Mouse (Mus musculus) myocyte (in vitro differentiated cells): ENCODE measurements around the gene Eif3m.

Experiments used
- CEBPB ChIP-seq: IDR thresholded peaks from 2 replicates; pipeline ENCODE4 v1.6.1; 2011; ENCODE audit warnings: mild to moderate bottlenecking, moderate library complexity; ENCODE audit not compliant: poor library complexity, insufficient read depth, severe bottlenecking
- E2F4 ChIP-seq: IDR thresholded peaks from one replicate; pipeline ENCODE4 v1.6.1; 2011; ENCODE audit warnings: mild to moderate bottlenecking, control low read depth, moderate library complexity; ENCODE audit not compliant: insufficient read depth
- MAX ChIP-seq: IDR thresholded peaks from one replicate; pipeline ENCODE4 v1.6.1; 2011; ENCODE audit warnings: low read depth, mild to moderate bottlenecking, control low read depth
- MYOD1 ChIP-seq, 3 experiments: IDR thresholded peaks; one replicate each; pipeline ENCODE4 v1.6.1; 2011; ENCODE audit warnings: control low read depth in 2 of 3, low read depth in 2 of 3, mild to moderate bottlenecking in 2 of 3, moderate library complexity in 1 of 3; ENCODE audit not compliant: insufficient read length in 2 of 3, control insufficient read depth in 1 of 3
- MYOG ChIP-seq, 3 experiments: IDR thresholded peaks; one replicate each; pipeline ENCODE4 v1.6.1; 2011; ENCODE audit warnings: control low read depth in 2 of 3, low read depth in 2 of 3, mild to moderate bottlenecking in 2 of 3; ENCODE audit not compliant: insufficient read length in 2 of 3, control insufficient read depth in 1 of 3, insufficient read depth in 1 of 3
- POLR2A ChIP-seq: IDR thresholded peaks from one replicate; pipeline ENCODE4 v1.6.1; 2011; ENCODE audit warnings: low read depth, mild to moderate bottlenecking, control low read depth, moderate library complexity; ENCODE audit not compliant: insufficient read length
- POLR2AphosphoS2 ChIP-seq: IDR thresholded peaks from one replicate; pipeline ENCODE4 v1.6.1; 2011; ENCODE audit warnings: low read depth, control low read depth; ENCODE audit not compliant: insufficient read length
- REST ChIP-seq: IDR thresholded peaks from one replicate; pipeline ENCODE4 v1.6.1; 2011; ENCODE audit warnings: mild to moderate bottlenecking, control low read depth, moderate library complexity; ENCODE audit not compliant: insufficient read depth, insufficient read length
- SRF ChIP-seq: IDR thresholded peaks from one replicate; pipeline ENCODE4 v1.6.1; 2011; ENCODE audit warnings: low read depth; ENCODE audit not compliant: control insufficient read depth, insufficient read length
- TCF12 ChIP-seq: IDR thresholded peaks from one replicate; pipeline ENCODE4 v1.6.1; 2011; ENCODE audit warnings: mild to moderate bottlenecking, control low read depth; ENCODE audit not compliant: poor library complexity, insufficient read depth, severe bottlenecking
- TCF3 ChIP-seq: IDR thresholded peaks from one replicate; pipeline ENCODE4 v1.6.1; 2011; ENCODE audit warnings: low read depth, control low read depth; ENCODE audit not compliant: insufficient read length
- USF1 ChIP-seq: IDR thresholded peaks from one replicate; pipeline ENCODE4 v1.6.1; 2011; ENCODE audit warnings: low read depth, mild to moderate bottlenecking, control low read depth, moderate library complexity

- TF ChIP-seq POLR2A (no peak), MAX (no peak), E2F4 (no peak), POLR2AphosphoS2 (no peak), USF1 (no peak), REST (no peak), MYOD1 (IDR thresholded peaks at IDR 0.05; ENCODE audit: control insufficient read depth in 1 of 3, insufficient read length in 2 of 3, low read depth in 2 of 3) (no peak), TCF12 (no peak), CEBPB (no peak), TCF3 (no peak), SRF (no peak), MYOG (IDR thresholded peaks at IDR 0.05; ENCODE audit: control insufficient read depth in 1 of 3, insufficient read depth in 1 of 3, insufficient read length in 2 of 3, low read depth in 2 of 3) (no peak)
Measured at GRCm38 (mm10) chr2:105023815-105024214, 6.9 kb upstream of the Eif3m start.
